Mouse (Mus musculus) lung, adult 18-20 months (tissue): ENCODE measurements around the gene Ccdc122.

Experiments
- DNase-seq, 2 experiments: peaks; one replicate each; pipeline ENCODE4 v3.0.0; 2022; ENCODE audit warnings: mixed read lengths in 2 of 2

The Ccdc122 gene

DNA sequence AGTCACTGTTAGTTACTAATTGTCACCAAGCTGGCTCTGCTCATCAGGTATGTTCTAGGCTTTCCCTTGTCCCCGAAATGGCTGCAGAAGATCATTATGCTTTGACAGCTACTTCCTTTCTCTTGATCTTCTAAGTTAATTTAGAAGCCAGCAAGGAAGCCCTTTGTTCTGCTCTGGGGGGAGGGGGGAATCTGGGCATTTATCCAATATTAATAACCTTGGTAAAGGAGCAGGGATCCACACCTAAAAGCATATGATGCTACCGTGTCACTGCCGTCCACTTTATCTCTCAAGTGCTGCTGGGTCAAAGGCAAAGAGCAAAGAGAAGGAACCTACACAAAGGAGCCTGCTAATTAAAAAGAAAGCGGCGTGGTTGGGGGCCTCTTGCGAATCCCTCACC lies 100.4 kb downstream of the Ccdc122 start:
- DNase-seq = no peak

DNA sequence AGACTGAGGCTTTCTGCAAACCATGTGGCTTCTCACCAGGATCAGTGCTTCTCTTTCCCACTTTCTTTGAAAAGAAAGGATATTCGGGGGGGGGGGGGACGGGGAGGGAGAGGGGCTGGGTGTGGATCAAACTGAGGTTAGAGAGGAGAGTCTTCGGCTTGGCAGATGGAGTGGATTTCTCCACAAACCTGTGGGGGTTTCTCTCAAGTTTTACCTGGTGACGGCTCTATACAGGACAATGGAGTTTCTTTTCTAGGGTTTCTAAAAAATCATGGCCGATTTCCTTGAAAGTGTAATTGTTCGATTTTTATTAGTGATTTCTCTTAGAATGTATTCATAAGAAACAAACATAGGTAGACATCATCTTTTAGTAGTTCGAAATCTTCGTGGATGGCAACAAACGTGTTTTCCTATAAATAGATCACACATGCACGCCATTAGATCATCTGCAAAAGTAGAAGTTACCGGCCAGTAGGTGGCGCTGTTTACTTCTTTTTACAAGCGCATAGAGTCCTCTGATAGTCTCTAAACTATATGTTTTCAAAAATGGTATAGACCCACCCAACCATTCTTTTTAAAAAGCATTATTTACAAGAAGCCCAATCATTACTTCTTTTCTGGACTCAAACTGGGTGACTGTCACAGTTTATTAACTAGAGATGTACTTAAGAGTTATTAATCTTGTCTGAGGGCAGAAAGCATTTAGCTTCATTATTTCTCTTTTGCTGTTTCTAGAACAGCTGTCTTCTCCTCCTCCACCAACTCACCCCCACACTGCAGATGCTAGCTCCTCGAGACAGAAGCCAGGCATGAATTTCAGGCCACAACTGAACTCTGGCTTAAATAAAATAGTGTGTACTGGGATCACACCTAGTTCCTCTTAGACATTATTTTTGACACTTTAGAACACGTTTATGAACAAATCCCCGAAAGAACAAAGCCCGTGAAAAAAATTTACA lies 105.0 kb downstream of the Ccdc122 start:
- peak; percentile 17 to 51 for DNase-seq

DNA sequence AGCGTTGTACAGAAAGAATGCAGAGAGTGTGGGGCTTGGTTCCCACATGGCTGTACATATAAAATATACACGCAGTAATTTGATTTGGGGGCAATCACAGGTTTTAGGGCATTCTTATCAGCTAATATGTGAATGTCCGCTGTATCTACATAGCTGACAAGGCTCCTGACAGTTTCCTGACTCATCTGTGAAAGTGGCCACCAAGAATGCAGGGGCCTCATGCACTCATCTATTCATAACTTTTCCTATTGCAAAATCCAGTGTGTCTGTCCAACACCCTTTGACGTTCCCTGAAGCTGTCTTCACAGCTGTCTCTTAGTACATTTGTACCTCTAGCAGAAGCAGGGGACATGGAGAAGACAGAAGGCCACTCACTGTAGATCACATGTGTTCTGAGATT lies 108.5 kb downstream of the Ccdc122 start:
- no peak for DNase-seq

- DNase-seq = no peak
These were observed 111.1 kb downstream of the Ccdc122 start for GRCm38 (mm10) chr14:77147635-77148034.

DNA sequence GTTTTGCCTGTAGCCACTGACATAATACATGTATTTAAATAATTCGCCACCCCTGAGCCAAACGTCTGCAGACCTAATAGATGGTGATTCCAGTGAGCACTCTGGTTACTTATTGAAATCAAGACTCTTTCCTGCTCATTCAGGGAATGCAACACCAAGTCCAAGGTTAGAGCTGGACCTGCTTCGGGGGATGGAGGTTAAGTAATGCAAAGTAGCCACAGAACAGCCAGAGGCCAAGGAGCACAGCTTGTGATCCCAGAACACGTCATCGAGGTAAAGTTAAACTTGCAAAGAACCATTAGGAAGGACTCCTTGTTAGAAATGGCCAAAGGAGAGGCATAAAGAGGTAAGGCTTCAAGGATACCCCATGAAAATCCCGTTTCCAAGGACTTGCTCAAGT lies 114.0 kb downstream of the Ccdc122 start:
- no peak for DNase-seq

- DNase-seq = no peak
These were observed 114.9 kb downstream of the Ccdc122 start for GRCm38 (mm10) chr14:77151431-77151830.

- peak in 1 of 2 experiments; percentile 1 for DNase-seq
These were observed 119.8 kb downstream of the Ccdc122 start, which contains the start of gene Enox1 for GRCm38 (mm10) chr14:77156222-77156910. TSS of gene Enox1 (plus strand) at chr14:77156763.

- peak in 1 of 2 experiments; percentile 1 for DNase-seq
These were observed 120.4 kb downstream of the Ccdc122 start for GRCm38 (mm10) chr14:77156911-77157504.

DNA sequence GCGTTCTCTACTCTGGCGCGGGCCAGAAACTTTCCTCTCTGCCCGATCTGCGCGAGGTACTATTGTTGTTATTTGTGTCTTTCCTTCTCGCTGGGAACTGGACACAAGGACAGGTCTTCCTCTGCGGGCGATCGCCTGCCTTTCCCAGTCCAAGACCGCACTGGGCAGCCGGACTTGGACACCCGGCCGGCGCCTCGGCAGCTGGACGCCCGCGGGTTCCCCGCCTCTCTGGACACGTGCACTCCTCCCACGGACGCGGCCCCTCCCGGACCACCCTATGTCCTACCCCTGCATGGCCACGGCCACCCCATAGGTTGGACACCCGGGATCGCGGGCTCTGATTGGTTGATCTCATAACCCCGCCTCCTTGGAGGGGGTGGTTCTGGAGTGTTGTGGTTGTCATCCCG lies 120.9 kb downstream of the Ccdc122 start:
- peak; percentile 14 to 22 for DNase-seq

- DNase-seq = no peak
These were observed 122.8 kb downstream of the Ccdc122 start for GRCm38 (mm10) chr14:77159397-77159796.
